Mouse (Mus musculus) heart, embryonic 15.5 days (tissue): ENCODE results near the gene Mt2. TPM values are rescaled to one million over a fixed set of nuclear protein-coding genes. Genes with fewer than 3 reads are reported as not detected.
"Not testable (repeated sequence)": the region's sequence is repeated elsewhere in the genome, so short reads cannot be mapped to it uniquely, and the experiment has no call there.

Source experiments
- ATAC-seq: fragments of 200-750 bp; cut with Nextera tagmentation; replicated peaks from 2 replicates; pipeline ENCODE4 v1.8.0; 2017; ENCODE audit warnings: low read depth, moderate TSS enrichment; ENCODE audit not compliant: insufficient number of reproducible peaks, insufficient read depth, low FRiP score
- H3K27ac ChIP-seq: fragments of 300-500 bp; sonication (generic); 2 replicates; pipeline ENCODE4 v1.5.1; 2015; ENCODE audit warnings: mild to moderate bottlenecking, inconsistent platforms
- H3K27me3 ChIP-seq: fragments of 300-500 bp; sonication (generic); 2 replicates; pipeline ENCODE4 v1.6.1; 2015; ENCODE audit warnings: inconsistent platforms
- H3K36me3 ChIP-seq: fragments of 300-500 bp; sonication (generic); 2 replicates; pipeline ENCODE4 v1.6.1; 2015; ENCODE audit warnings: mild to moderate bottlenecking, inconsistent platforms
- H3K4me1 ChIP-seq: fragments of 300-500 bp; sonication (generic); replicated peaks from 2 replicates; pipeline ENCODE4 v1.6.1; 2015; ENCODE audit warnings: inconsistent platforms
- H3K4me2 ChIP-seq: fragments of 300-500 bp; sonication (generic); 2 replicates; pipeline ENCODE4 v1.6.1; 2015; ENCODE audit warnings: inconsistent platforms, mild to moderate bottlenecking, moderate library complexity
- H3K4me3 ChIP-seq: fragments of 300-500 bp; sonication (generic); 2 replicates; pipeline ENCODE4 v1.5.1; 2015; ENCODE audit warnings: mild to moderate bottlenecking, inconsistent platforms
- H3K9ac ChIP-seq: fragments of 300-500 bp; sonication (generic); 2 replicates; pipeline ENCODE4 v1.6.1; 2015; ENCODE audit warnings: mild to moderate bottlenecking, inconsistent platforms
- H3K9me3 ChIP-seq: fragments of 300-500 bp; sonication (generic); replicated peaks from 2 replicates; pipeline ENCODE4 v1.6.1; 2016; ENCODE audit warnings: inconsistent platforms
- WGBS: fragments of 180-500 bp; shearing (Covaris S2); methylation state at CpG from one replicate; pipeline ENCODE4 v1.1.7; 2015; ENCODE audit warnings: mixed read lengths; 5-methylcytosine and 5-hydroxymethylcytosine counted together
- polyA plus RNA-seq: library from polyadenylated mRNA; unstranded; fragments of >200 nt; fragmentation: Nextera tagmentation; extraction: Ambion mirVana; gene quantifications from 2 replicates; pipeline ENCODE4 v1.2.1, GENCODE M21; 2015

The Mt2 gene
- 47.8 and 51.2 TPM in 2 replicates for polyA plus RNA-seq

GRCm38 (mm10) chr8:94172075-94172808, at the start of gene Mt2:
Gene Mt2, plus strand, starts transcription at chr8:94172664.
- WGBS: under 1% methylated on average over 56 of the region's 56 CpGs
- peaks cover 68% of the 10 kb centered on the region for H3K27me3 ChIP-seq
- H3K4me1 ChIP-seq: peaks cover 24% of the 10 kb centered on the region
- peak within 1 kb of the TSS; percentile 56 for H3K9ac ChIP-seq
- peak; percentile 82 for ATAC-seq
- H3K27ac ChIP-seq: peak within 1 kb of the TSS; percentile 29
- H3K4me3 ChIP-seq: peak within 1 kb of the TSS; percentile 58
- H3K4me2 ChIP-seq: peak within 1 kb of the TSS; percentile 97
- H3K9me3 ChIP-seq: no peaks in the 10 kb centered on the region
- no peaks in the 10 kb centered on the region for H3K36me3 ChIP-seq

GRCm38 (mm10) chr8:94122711-94123468, 49.6 kb upstream of the Mt2 start:
- 0 out of 2 replicates have a peak, but pooled peaks cover 2% of the 10 kb centered on the region for H3K4me1 ChIP-seq
- H3K4me3 ChIP-seq: no peak overlapping the region
- H3K27me3 ChIP-seq: no peaks in the 10 kb centered on the region; the same call in 1 of the 2 replicates
- no peaks in the 10 kb centered on the region for H3K9me3 ChIP-seq
- H3K9ac ChIP-seq: no peak overlapping the region
- WGBS: 44% methylated on average over 8 of the region's 8 CpGs
- no peak overlapping the region for H3K27ac ChIP-seq
- no peaks in the 10 kb centered on the region for H3K36me3 ChIP-seq
- no peak for ATAC-seq
- no peak overlapping the region for H3K4me2 ChIP-seq

GRCm38 (mm10) chr8:94127711-94128110, 44.8 kb upstream of the Mt2 start:
- Histone ChIP-seq H3K27me3 (no peaks in the 10 kb centered on the region; the same call in 1 of the 2 replicates), H3K9me3 (no peaks in the 10 kb centered on the region), H3K4me3 (no peak overlapping the region), H3K4me2 (no peak overlapping the region), H3K4me1 (no peaks in the 10 kb centered on the region), H3K36me3 (no peaks in the 10 kb centered on the region), H3K27ac (no peak overlapping the region), H3K9ac (no peak overlapping the region)
- 72% methylated on average over 6 of the region's 6 CpGs for WGBS
- ATAC-seq: no peak

- H3K4me3 ChIP-seq: no peak overlapping the region
- no peak overlapping the region for H3K4me2 ChIP-seq
- 83% methylated on average over 6 of the region's 6 CpGs for WGBS
- H3K27me3 ChIP-seq: no peaks in the 10 kb centered on the region; the same call in 1 of the 2 replicates
- H3K4me1 ChIP-seq: no peaks in the 10 kb centered on the region
- H3K27ac ChIP-seq: no peak overlapping the region
- no peaks in the 10 kb centered on the region for H3K36me3 ChIP-seq
- no peak for ATAC-seq
- H3K9ac ChIP-seq: no peak overlapping the region
- H3K9me3 ChIP-seq: no peaks in the 10 kb centered on the region
Observed at GRCm38 (mm10) chr8:94129133-94129789, 43.2 kb upstream of the Mt2 start.

GRCm38 (mm10) chr8:94130126-94130525, 42.3 kb upstream of the Mt2 start:
- Histone ChIP-seq H3K4me1 (no peaks in the 10 kb centered on the region), H3K36me3 (no peaks in the 10 kb centered on the region), H3K9me3 (no peaks in the 10 kb centered on the region), H3K27me3 (no peaks in the 10 kb centered on the region), H3K9ac (no peak overlapping the region), H3K27ac (no peak overlapping the region), H3K4me3 (no peak overlapping the region), H3K4me2 (no peak overlapping the region)
- no peak for ATAC-seq
- 80% methylated on average over 4 of the region's 4 CpGs for WGBS

GRCm38 (mm10) chr8:94132096-94132495, 40.4 kb upstream of the Mt2 start:
- 69% methylated on average over 5 of the region's 5 CpGs for WGBS
- Histone ChIP-seq H3K4me2 (no peak overlapping the region), H3K4me3 (no peak overlapping the region), H3K36me3 (no peaks in the 10 kb centered on the region), H3K27me3 (no peaks in the 10 kb centered on the region), H3K9ac (no peak overlapping the region), H3K4me1 (no peaks in the 10 kb centered on the region), H3K9me3 (no peaks in the 10 kb centered on the region), H3K27ac (no peak overlapping the region)
- no peak for ATAC-seq

GRCm38 (mm10) chr8:94134601-94135000, 37.9 kb upstream of the Mt2 start:
- H3K27me3 ChIP-seq, H3K4me1 ChIP-seq, H3K4me3 ChIP-seq, H3K4me2 ChIP-seq, H3K9me3 ChIP-seq, H3K9ac ChIP-seq, ATAC-seq, H3K36me3 ChIP-seq, H3K27ac ChIP-seq: not testable (repeated sequence)
- WGBS: 51% methylated on average over 3 of the region's 3 CpGs

- Histone ChIP-seq H3K9me3 (no peaks in the 10 kb centered on the region), H3K4me3 (no peak overlapping the region), H3K27me3 (no peaks in the 10 kb centered on the region), H3K36me3 (no peaks in the 10 kb centered on the region), H3K9ac (no peak overlapping the region), H3K27ac (no peak overlapping the region), H3K4me2 (no peak overlapping the region), H3K4me1 (no peaks in the 10 kb centered on the region)
- 84% methylated on average over 6 of the region's 6 CpGs for WGBS
- ATAC-seq: no peak
Observed at GRCm38 (mm10) chr8:94135556-94135955, 36.9 kb upstream of the Mt2 start.

- H3K27me3 ChIP-seq: no peaks in the 10 kb centered on the region
Observed at GRCm38 (mm10) chr8:94136192-94136591, 36.3 kb upstream of the Mt2 start.

GRCm38 (mm10) chr8:94136933-94137332, 35.5 kb upstream of the Mt2 start, which contains the start of gene Mt4:
Gene Mt4, plus strand, starts transcription at chr8:94137197.
- H3K4me2 ChIP-seq: no peak within 1 kb of the TSS
- H3K9me3 ChIP-seq: no peaks in the 10 kb centered on the region
- WGBS: 48% methylated on average over 6 of the region's 6 CpGs
- no peak within 1 kb of the TSS for H3K9ac ChIP-seq
- no peak within 1 kb of the TSS for H3K27ac ChIP-seq
- no peak for ATAC-seq
- no peaks in the 10 kb centered on the region for H3K27me3 ChIP-seq
- H3K36me3 ChIP-seq: no peaks in the 10 kb centered on the region
- no peaks in the 10 kb centered on the region for H3K4me1 ChIP-seq
- no peak within 1 kb of the TSS for H3K4me3 ChIP-seq

More at GRCm38 (mm10) chr8:94136192-94136591, 36.3 kb upstream of the Mt2 start:
- H3K9ac ChIP-seq: no peak overlapping the region
- H3K27ac ChIP-seq: no peak overlapping the region
- no peak overlapping the region for H3K4me3 ChIP-seq
- no peaks in the 10 kb centered on the region for H3K36me3 ChIP-seq
- H3K9me3 ChIP-seq: no peaks in the 10 kb centered on the region
- WGBS: 72% methylated on average over 7 of the region's 7 CpGs
- H3K4me1 ChIP-seq: no peaks in the 10 kb centered on the region
- H3K4me2 ChIP-seq: no peak overlapping the region
- ATAC-seq: no peak

- no peaks in the 10 kb centered on the region for H3K4me1 ChIP-seq
- no peak overlapping the region for H3K4me2 ChIP-seq
- WGBS: 79% methylated on average over 4 of the region's 4 CpGs
- no peak overlapping the region for H3K9ac ChIP-seq
- no peaks in the 10 kb centered on the region for H3K9me3 ChIP-seq
- H3K36me3 ChIP-seq: no peaks in the 10 kb centered on the region
- H3K27me3 ChIP-seq: no peaks in the 10 kb centered on the region
- H3K27ac ChIP-seq: no peak overlapping the region
- ATAC-seq: no peak
- H3K4me3 ChIP-seq: no peak overlapping the region
Observed at GRCm38 (mm10) chr8:94140266-94140795, 32.1 kb upstream of the Mt2 start.
